Mouse (Mus musculus): ENCODE results near the gene Ak6.

The Ak6 gene

GRCm38 (mm10) chr13:100669291-100670022 lies 18.7 kb downstream of the Ak6 start, which contains the start of gene Ccdc125:
Gene Ccdc125 (plus strand): TSS chr13:100669717.
- DNase-seq (ENCODE audit: low spot score) = no peak

- DNase-seq (ENCODE audit: low spot score) = no peak
These were observed 19.5 kb downstream of the Ak6 start for GRCm38 (mm10) chr13:100670181-100670741.

GRCm38 (mm10) chr13:100675936-100676635 lies 25.3 kb downstream of the Ak6 start:
- DNase-seq (ENCODE audit: low spot score) = peak; percentile 50

GRCm38 (mm10) chr13:100681615-100682014 lies 30.8 kb downstream of the Ak6 start:
- DNase-seq (ENCODE audit: low spot score) = no peak

- DNase-seq (ENCODE audit: low spot score) = no peak
These were observed 32.1 kb downstream of the Ak6 start for GRCm38 (mm10) chr13:100682837-100683236.

GRCm38 (mm10) chr13:100684355-100684754 lies 33.6 kb downstream of the Ak6 start:
- no peak for DNase-seq (ENCODE audit: low spot score)

GRCm38 (mm10) chr13:100687513-100687912 lies 36.7 kb downstream of the Ak6 start:
- no peak for DNase-seq (ENCODE audit: low spot score)

GRCm38 (mm10) chr13:100697541-100697940 lies 46.8 kb downstream of the Ak6 start:
- no peak for DNase-seq (ENCODE audit: low spot score)

GRCm38 (mm10) chr13:100698866-100699265 lies 48.1 kb downstream of the Ak6 start:
- no peak for DNase-seq (ENCODE audit: low spot score)

GRCm38 (mm10) chr13:100703468-100703867 lies 52.7 kb downstream of the Ak6 start:
- DNase-seq (ENCODE audit: low spot score) = peak; percentile 71

GRCm38 (mm10) chr13:100706206-100706605 lies 55.4 kb downstream of the Ak6 start:
- DNase-seq (ENCODE audit: low spot score) = no peak

GRCm38 (mm10) chr13:100715467-100715866 lies 64.7 kb downstream of the Ak6 start:
- DNase-seq (ENCODE audit: low spot score) = no peak
